Mouse (Mus musculus) large intestine, adult 2 months (tissue): ENCODE data around the gene Flrt2. TPM values are rescaled to one million over a fixed set of nuclear protein-coding genes. Genes with fewer than 3 reads are reported as not detected.

ENCODE experiments used
- DNase-seq: peaks from one replicate; pipeline ENCODE4 v3.0.0-alpha.2; 2012; ENCODE audit warnings: low read depth, low spot score
- WGBS: fragments of 180-500 bp; shearing (Covaris S2); methylation state at CpG from one replicate; pipeline ENCODE4 v1.1.7; 2018; 5-methylcytosine and 5-hydroxymethylcytosine counted together
- polyA plus RNA-seq: library from polyadenylated mRNA; depleted of rRNA; stranded (reverse); fragments of >200 nt; gene quantifications from 2 replicates; pipeline ENCODE4 v1.2.3, GENCODE M21; 2012

Gene Flrt2
- polyA plus RNA-seq, 1 experiment = 0.30 TPM

DNA sequence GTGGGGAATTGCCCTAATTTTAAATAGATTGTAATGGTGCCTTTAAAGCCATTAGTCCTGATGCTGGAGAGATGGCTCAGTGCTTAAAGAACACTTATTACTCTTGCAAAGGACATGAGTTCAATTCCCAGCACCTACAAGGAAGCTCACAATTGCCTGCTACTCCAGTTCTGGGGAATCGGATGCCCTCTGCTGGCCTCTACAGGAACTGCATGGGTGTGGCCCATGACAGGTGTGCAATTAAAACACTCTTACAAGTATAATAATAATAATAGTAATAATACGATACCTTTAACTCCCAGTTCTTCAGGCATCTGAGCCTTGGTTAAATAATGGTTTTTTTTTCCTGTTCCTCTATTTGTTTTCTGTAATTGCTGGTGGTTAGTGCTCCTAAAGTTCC lies 31.2 kb downstream of the Flrt2 start:
- 92% methylated on average over 2 of the region's 2 CpGs for WGBS

GRCm38 (mm10) chr12:95734075-95734474 lies 42.0 kb downstream of the Flrt2 start:
- DNase-seq = no peak
- whole genome bisulfite sequencing = 62% methylated on average over 1 of the region's 1 CpGs

More for the DNA sequence above, 31.2 kb downstream of the Flrt2 start:
- DNase-seq = no peak

- WGBS = 63% methylated on average over 8 of the region's 8 CpGs
- no peak for DNase-seq
Observed at GRCm38 (mm10) chr12:95737571-95737970, 45.5 kb downstream of the Flrt2 start.

DNA sequence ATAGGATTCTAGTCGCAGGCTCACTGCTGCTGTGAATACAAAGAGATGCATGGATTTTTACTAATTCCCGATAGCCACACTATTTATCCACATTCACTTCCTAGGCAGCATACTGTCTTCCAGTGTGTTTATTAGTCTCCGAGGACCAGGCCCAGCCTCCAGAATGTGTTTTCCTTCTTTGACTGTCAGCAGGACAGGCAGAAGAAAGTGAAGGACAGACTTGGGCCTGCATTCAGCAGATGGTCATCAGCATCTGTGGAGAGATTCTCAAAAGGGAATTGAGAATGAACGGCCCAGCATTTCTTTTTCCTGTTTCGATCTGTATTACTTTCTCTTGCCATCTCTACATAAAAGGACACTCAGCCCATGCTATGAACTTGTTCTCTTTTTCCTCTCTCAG lies 46.0 kb downstream of the Flrt2 start:
- no peak for DNase-seq
- WGBS = 51% methylated on average over 5 of the region's 5 CpGs

DNA sequence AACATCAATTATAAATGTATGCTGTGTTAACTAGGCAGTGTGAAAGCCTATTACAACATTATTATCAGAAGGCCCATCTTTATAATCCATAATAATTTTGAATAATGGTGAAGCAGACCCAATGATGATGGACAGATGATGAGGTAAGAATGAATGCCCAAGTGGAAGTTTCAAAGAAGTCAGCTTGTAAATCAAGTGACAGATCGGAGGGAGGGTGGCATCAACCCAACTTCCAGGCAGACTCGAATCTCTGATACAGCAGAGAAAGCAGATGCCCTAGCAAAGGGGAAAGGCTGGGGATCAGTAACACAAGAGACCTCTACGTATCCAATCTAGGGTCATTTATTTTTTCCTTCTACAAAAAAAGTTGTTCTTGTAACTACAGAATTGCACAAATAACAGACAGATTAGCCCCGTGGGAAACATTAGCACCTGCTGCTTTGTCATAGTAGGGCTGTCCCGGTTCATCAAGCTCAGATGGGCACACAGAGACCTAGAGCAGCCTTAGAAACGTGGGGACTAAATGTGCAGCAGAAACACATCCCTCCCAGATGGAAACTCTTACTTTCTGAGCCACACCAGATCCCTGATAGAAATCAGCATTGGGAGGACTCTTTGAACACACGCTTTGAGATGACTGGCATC lies 46.6 kb downstream of the Flrt2 start:
- no peak for DNase-seq
- WGBS = 77% methylated on average over 7 of the region's 7 CpGs

DNA sequence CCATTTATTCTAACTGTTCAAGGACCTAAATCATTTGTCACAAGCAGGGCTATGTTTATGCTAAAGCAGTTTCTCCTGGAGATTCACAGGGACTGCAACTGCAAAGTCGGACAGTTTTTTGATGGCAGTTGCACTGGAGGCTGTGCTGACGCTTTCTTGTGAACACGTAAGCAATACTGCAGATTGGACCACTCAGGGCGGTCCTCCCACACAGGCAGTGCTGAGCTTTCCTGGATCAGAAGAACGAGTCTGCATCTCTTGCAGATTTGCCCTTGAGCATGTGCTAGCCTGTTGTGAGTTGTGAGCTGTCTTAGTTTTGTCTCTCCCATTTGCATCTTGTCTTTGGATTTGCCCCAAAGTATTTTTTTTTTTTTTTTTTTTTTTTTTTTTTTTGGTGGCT lies 47.7 kb downstream of the Flrt2 start:
- DNase-seq = no peak
- 88% methylated on average over 5 of the region's 5 CpGs for WGBS

DNA sequence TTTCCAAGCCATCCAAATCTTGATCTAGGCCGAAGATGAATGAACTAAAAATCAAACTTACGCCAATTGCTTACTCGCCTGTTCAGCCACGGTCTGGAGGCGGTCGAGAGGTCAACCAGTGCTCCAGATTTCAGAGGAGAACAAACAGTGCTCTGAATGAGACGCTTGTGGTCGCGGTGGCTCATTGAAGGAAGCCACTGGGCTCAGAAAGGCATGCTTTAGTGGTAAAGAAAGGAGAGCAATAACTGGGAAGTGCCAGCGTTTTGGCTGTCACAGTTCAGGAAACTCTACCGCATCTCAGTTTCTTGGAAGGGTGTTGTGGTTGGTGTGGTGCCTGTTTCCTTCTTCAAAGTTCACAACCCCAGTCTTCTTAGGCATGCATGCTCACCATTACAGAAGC lies 49.3 kb downstream of the Flrt2 start:
- DNase-seq = no peak

DNA sequence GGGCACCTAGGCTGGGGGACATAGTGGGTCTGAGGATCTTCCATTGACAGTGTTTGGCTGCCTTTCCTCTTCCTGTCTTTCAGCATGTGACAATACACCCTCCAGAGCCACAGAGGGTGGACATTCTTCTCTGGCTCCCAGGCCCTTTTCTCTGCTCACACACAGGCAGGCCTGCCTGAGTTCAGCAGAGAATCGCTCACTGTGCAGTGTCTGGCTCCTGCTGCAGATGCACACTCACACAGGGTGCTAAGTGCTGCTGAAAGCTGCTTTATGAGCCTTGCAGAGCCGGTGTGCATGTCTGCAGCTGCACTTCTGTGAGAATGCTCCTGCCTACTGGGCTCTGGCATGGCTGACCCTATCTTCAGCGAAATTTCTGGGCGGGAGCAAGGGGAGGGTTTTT lies 52.3 kb downstream of the Flrt2 start:
- 62% methylated on average over 4 of the region's 4 CpGs for WGBS
- no peak for DNase-seq

More for the DNA sequence above, 49.3 kb downstream of the Flrt2 start:
- WGBS = 70% methylated on average over 11 of the region's 11 CpGs

GRCm38 (mm10) chr12:95746856-95747579 lies 55.0 kb downstream of the Flrt2 start:
- no peak for DNase-seq
- WGBS = 25% methylated on average over 10 of the region's 10 CpGs

- 94% methylated on average over 2 of the region's 2 CpGs for WGBS
- no peak for DNase-seq
Observed at GRCm38 (mm10) chr12:95748760-95749159, 56.7 kb downstream of the Flrt2 start.

DNA sequence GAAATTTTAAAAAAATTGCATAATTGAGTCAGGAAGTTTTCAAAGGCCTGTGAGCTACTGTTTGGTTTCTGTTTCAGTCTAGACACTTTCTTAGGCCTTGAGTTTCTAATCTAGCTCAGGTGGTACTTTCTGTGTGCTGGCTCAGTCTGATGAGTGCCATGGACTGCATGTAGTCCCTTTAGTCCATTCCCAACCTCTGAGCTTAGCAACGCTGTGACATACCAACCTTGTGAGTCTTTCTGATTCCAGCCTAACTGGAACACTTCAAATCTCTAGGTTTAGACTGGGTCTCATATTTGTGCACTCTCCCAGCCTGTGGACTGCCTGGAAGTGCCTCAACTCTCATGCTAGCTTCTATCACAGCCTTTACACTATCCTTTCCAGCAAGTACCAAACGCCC lies 57.2 kb downstream of the Flrt2 start:
- WGBS = 84% methylated on average over 2 of the region's 2 CpGs
- no peak for DNase-seq

DNA sequence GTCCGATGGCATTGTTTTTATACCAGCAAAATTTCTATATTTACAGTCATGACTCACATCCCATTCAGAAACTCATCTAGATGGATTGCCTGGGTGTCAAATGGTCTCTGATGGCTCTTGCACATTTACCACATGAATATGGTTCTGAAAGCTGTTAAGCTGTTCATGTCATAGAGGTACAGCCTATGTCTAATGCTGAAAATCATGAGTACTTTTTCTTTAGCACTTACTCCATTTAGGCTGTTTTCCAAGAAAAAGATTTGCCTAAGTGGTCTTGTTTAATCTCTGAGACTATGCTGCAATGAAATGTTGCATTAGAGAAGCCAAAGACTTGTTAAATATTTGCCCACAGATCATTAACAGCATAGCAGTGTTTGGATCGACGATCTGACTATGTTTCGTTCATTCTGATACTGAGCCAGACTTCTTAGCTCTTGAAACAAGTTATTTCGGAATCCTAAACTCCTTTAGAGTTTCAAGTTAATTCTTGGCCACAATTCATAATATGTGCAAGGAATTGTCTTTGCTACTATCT lies 67.3 kb downstream of the Flrt2 start:
- WGBS = 60% methylated on average over 5 of the region's 5 CpGs
- DNase-seq = no peak

GRCm38 (mm10) chr12:95765255-95765654 lies 73.2 kb downstream of the Flrt2 start:
- 82% methylated on average over 4 of the region's 4 CpGs for WGBS
- DNase-seq = no peak

DNA sequence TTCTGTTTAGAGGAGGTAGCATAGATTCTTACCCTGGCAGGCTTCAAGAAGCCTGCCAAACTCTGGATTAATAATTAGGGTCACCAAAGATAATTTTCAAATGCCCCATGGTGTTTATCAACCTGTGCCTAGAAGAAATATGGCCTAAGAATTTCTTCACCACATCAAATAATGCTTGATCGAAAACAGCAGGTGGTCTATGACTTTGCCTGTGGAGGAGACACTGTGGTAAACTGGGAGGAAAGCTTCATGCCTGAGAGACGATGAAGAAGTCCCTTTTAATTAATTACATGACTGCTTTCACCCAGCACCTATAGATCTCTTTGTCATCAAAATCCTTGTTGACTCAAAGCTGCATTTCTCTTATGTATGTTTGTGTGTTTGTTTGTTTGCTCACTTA lies 77.0 kb downstream of the Flrt2 start:
- WGBS = 92% methylated on average over 2 of the region's 2 CpGs
- DNase-seq = no peak

GRCm38 (mm10) chr12:95770251-95770650 lies 78.2 kb downstream of the Flrt2 start:
- DNase-seq = no peak
- WGBS = 60% methylated on average over 3 of the region's 3 CpGs

GRCm38 (mm10) chr12:95790146-95790545 lies 98.1 kb downstream of the Flrt2 start:
- DNase-seq = no peak
- WGBS = 47% methylated on average over 1 of the region's 1 CpGs

DNA sequence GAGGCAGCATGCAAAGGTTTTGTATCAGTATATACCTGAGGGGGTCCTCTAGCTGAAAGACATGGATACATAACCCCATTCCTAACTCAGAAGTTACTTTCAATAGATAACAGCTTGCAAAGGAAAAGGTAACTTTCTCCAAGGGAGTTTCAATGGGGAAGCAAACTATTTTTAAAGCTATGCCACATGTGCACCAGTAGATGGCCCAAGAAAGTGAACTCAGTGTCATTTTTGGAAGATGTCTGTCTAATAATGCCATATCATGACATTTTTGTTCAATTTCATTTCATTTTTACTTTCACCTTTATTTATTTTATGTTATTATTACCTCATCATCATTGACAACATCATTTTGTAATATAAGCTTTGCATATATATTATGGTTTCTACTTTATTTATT lies 124.6 kb downstream of the Flrt2 start:
- no peak for DNase-seq
